Mouse (Mus musculus) ES-E14 (cell line): ENCODE measurements around the gene Gstp2.

ENCODE experiments used
- CHD2 ChIP-seq: IDR thresholded peaks from 2 replicates; pipeline ENCODE4 v1.6.1; 2014; ENCODE audit warnings: mild to moderate bottlenecking, low read depth, low read length, inconsistent platforms
- HCFC1 ChIP-seq: IDR thresholded peaks from 2 replicates; pipeline ENCODE4 v1.6.1; 2012; ENCODE audit warnings: low read length, inconsistent platforms, borderline replicate concordance; ENCODE audit not compliant: insufficient read depth
- MAFK ChIP-seq: IDR thresholded peaks from 2 replicates; pipeline ENCODE4 v1.6.1; 2014; ENCODE audit warnings: mild to moderate bottlenecking, low read depth, low read length, inconsistent platforms; ENCODE audit not compliant: insufficient read depth
- ZC3H11A ChIP-seq: IDR thresholded peaks from 2 replicates; pipeline ENCODE4 v1.6.1; 2012; ENCODE audit warnings: low read depth, mild to moderate bottlenecking, inconsistent platforms, low read length, borderline replicate concordance
- ZNF384 ChIP-seq: IDR thresholded peaks from 2 replicates; pipeline ENCODE4 v1.6.1; 2012; ENCODE audit warnings: low read depth, low read length, inconsistent platforms

- TF ChIP-seq ZC3H11A (no peak), ZNF384 (no peak), HCFC1 (no peak), MAFK (no peak), CHD2 (no peak)
Observed at GRCm38 (mm10) chr19:3997231-3997630, 48.6 kb downstream of the Gstp2 start.
